Mouse (Mus musculus) brain, embryonic 14.5 days (tissue): ENCODE measurements at regions not wholly inside any gene's neighbourhood (a gene's known extent, or its start where the extent isn't known, plus 50 kb on each side); places are given as distances from the start of the nearest gene placed in this dataset.

ENCODE experiments used
- DNase-seq: peaks from one replicate; pipeline ENCODE4 v3.0.0-alpha.2; 2011; ENCODE audit warnings: low read depth
- CTCF ChIP-seq: fragments of 200-500 bp; IDR thresholded peaks from 2 replicates; pipeline ENCODE4 v1.5.1; 2012; ENCODE audit warnings: inconsistent platforms, mild to moderate bottlenecking, moderate library complexity, borderline replicate concordance; ENCODE audit not compliant: insufficient read depth, insufficient read length; ENCODE audit errors: extremely low read depth
- POLR2A ChIP-seq: fragments of 200-500 bp; IDR thresholded peaks from 2 replicates; pipeline ENCODE4 v1.6.1; 2012; ENCODE audit warnings: mild to moderate bottlenecking, inconsistent platforms, borderline replicate concordance; ENCODE audit not compliant: poor library complexity, insufficient read depth, insufficient read length, severe bottlenecking; ENCODE audit errors: extremely low read depth

GRCm38 (mm10) chr2:137329995-137330394 lies 213.6 kb upstream of the Jag1 start:
- DNase-seq, result no peak
- TF ChIP-seq CTCF (no peak), POLR2A (no peak)

DNA sequence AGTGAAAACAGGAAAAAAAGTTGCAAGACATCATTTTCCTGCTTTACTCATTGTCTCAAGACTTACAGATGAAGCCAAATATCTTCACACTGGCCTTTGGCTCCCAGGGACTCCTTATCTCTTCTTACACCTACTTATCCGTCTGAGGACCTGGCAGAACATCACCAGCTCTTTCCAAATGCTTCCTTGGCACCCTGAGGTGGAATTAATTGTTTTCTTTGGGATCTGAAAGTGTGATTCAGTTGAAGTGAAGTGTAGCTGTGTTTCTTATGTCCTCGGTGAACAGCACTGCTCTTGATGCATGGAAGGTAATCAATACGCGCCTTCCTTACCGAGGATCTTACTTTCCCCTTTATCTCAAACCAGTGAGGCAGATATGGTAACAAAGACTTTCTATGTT lies 207.0 kb upstream of the Jag1 start:
- TF ChIP-seq POLR2A (no peak), CTCF (no peak)
- DNase-seq, result no peak

DNA sequence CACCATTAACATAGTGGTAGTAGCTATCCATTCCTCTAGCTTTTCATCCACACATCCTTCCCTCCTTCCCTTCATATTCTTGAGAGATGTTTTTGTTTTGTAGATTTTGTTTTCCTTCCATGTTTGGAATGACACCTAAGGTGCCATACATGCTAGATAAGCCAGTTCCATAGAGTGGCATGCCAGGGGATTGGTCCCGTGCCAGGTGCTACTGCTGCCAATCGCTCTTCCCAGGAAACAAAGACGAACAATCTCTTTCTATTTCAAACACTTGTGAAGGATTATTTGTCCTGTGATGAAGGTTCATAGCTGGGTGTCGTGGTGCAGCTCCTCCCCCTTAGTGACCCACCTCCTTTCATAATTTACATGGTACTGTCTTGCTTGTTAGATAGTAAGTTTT lies 194.1 kb upstream of the Jag1 start:
- peak; percentile 51 for DNase-seq
- no peak for TF ChIP-seq POLR2A
- TF ChIP-seq CTCF, result no peak

- DNase-seq, result no peak
- no peak for TF ChIP-seq CTCF
- no peak for TF ChIP-seq POLR2A
These were observed 191.7 kb upstream of the Jag1 start for GRCm38 (mm10) chr2:137308116-137308515.

DNA sequence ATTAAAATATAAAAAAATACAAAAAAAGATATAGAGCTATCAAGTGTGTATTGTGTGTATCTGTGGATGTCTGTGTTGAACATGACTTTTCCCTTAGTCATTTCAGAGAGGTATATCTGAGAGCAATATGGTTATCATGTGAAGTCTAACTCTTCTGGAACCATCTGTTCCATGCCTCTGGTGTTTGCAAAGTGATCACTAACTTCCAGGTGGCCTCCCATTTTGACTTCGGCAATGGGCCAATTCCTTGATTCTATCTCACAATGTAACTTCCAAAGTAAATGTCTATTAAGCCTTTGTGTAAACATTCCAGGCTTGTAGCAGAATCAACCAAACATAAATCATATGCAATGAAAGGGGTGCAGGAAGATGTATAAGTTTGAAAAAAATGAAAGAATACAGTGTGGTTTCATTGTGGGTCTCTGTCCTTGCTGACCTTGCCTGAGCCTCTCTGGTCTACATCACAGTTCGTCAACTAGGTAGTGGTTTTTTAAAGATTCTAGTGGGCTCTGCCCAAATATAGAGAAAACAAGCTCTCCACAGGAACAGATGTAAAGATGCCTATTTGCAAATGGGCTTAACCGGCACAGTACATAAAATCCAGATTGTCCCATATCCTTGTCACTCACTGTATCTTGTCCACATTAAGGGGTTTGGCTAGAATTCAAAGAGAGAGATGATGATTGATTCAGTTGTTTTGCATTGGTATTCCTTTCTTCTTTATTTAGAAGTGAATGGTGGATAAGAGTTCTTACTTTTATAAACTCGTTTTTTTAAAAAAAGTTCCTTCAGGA lies 185.2 kb upstream of the Jag1 start:
- no peak for DNase-seq
- no peak for TF ChIP-seq CTCF
- no peak for TF ChIP-seq POLR2A

DNA sequence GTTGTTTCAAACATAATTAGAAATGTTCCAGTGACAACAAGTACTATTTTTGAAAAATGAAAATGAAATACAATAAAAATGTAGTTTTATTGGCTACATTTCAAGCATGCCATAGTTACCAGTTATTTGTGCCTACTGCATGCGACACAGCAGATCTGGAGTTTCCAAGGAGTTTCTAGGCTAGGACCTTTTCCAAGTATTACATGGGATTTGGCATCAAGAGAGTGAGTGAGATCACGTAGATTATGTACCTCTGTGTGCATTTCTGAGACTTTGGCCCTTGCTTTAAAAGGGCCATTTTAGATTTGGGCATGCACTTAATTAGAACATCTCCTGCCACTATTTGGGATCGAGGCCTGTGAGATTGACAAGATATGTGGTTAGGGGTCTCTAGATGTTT lies 172.8 kb upstream of the Jag1 start:
- TF ChIP-seq POLR2A (no peak), CTCF (no peak)
- no peak for DNase-seq

GRCm38 (mm10) chr2:137271575-137272180 lies 155.2 kb upstream of the Jag1 start:
- no peak for DNase-seq
- TF ChIP-seq POLR2A (no peak), CTCF (no peak)

- no peak for TF ChIP-seq POLR2A
- TF ChIP-seq CTCF, result no peak
- no peak for DNase-seq
These were observed 146.5 kb upstream of the Jag1 start for GRCm38 (mm10) chr2:137262911-137263310.

GRCm38 (mm10) chr2:137257847-137258515 lies 141.5 kb upstream of the Jag1 start:
- TF ChIP-seq POLR2A (no peak), CTCF (no peak)
- peak; percentile 45 for DNase-seq

- TF ChIP-seq POLR2A (no peak), CTCF (no peak)
- peak; percentile 57 for DNase-seq
These were observed 131.5 kb upstream of the Jag1 start for GRCm38 (mm10) chr2:137247931-137248330.

GRCm38 (mm10) chr2:137244370-137244769 lies 127.9 kb upstream of the Jag1 start:
- TF ChIP-seq CTCF (no peak), POLR2A (no peak)
- DNase-seq, result no peak
